Mouse (Mus musculus): ENCODE results near the gene Crk.
A peak's percentile ranks its signal among the peaks of the same experiment; 100 is the strongest.

Crk gene

GRCm38 (mm10) chr11:75741615-75742014, 62.6 kb downstream of the Crk start:
- DNase-seq: no peak

GRCm38 (mm10) chr11:75744761-75745160, 65.7 kb downstream of the Crk start:
- DNase-seq: no peak

- peak in 1 of 2 experiments; percentile 44 for DNase-seq
Observed at GRCm38 (mm10) chr11:75750537-75750936, 71.5 kb downstream of the Crk start.

- no peak for DNase-seq
Observed at GRCm38 (mm10) chr11:75751082-75751481, 72.0 kb downstream of the Crk start.

All from cerebellum, adult 18-20 months (tissue).